Mouse (Mus musculus) cortical plate, adult 2 months (tissue): ENCODE results near the gene 4930539E08Rik.

Experiments used
- CTCF ChIP-seq: fragments of 200-500 bp; IDR thresholded peaks from 2 replicates; pipeline ENCODE4 v1.5.1; 2011; ENCODE audit warnings: mild to moderate bottlenecking, control low read depth, low read length; ENCODE audit not compliant: insufficient read depth; ENCODE audit errors: extremely low read depth
- POLR2A ChIP-seq: fragments of 200-500 bp; IDR thresholded peaks from 2 replicates; pipeline ENCODE4 v1.6.1; 2011; ENCODE audit warnings: mild to moderate bottlenecking, low read length, control low read depth; ENCODE audit not compliant: insufficient read depth; ENCODE audit errors: extremely low read depth

DNA sequence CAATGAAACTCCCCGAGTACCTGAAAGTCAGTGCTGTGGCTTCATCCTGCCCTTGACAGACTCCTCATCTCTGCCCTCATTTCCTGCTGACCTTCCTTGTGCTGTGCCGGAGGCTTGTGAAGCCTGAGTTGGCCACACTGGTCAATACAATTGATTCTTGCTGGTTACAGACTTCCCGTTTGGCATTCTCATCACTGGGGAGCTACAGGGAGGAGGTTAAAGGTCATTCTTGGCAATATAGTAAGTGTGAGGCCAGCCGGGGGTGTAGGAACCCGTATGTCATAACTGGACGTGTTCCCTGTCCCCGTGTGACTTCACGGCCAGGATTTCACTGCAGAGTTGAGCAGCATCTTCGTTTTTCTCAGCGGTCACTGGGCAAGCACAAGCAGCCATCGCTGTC lies 43.3 kb downstream of the 4930539E08Rik start:
- TF ChIP-seq CTCF: no peak
- no peak for TF ChIP-seq POLR2A
